Mouse (Mus musculus) limb, embryonic 14.5 days (tissue): Measurements from ENCODE around the gene Anks1. TPM values are rescaled to one million over a fixed set of nuclear protein-coding genes. Genes with fewer than 3 reads are reported as not detected.

Experiments
- ATAC-seq: fragments of 200-750 bp; cut with Nextera tagmentation; 2 replicates; pipeline ENCODE4 v1.8.0; 2017; ENCODE audit warnings: low read depth, moderate number of reproducible peaks, moderate TSS enrichment; ENCODE audit not compliant: low FRiP score
- DNase-seq: peaks from one replicate; pipeline ENCODE4 v3.0.0-alpha.2; 2015; ENCODE audit warnings: low spot score
- H3K27ac ChIP-seq: fragments of 300-500 bp; sonication (generic); replicated peaks from 2 replicates; pipeline ENCODE4 v1.5.1; 2014; ENCODE audit warnings: low read depth, mild to moderate bottlenecking, low read length, moderate library complexity, mixed read lengths
- H3K27me3 ChIP-seq: fragments of 300-500 bp; sonication (generic); 2 replicates; pipeline ENCODE4 v1.6.1; 2014; ENCODE audit warnings: low read length, mixed read lengths; ENCODE audit not compliant: control insufficient read depth, insufficient read depth
- H3K36me3 ChIP-seq: fragments of 300-500 bp; sonication (generic); 2 replicates; pipeline ENCODE4 v1.6.1; 2014; ENCODE audit warnings: mild to moderate bottlenecking, low read length, moderate library complexity, mixed read lengths; ENCODE audit not compliant: control insufficient read depth, insufficient read depth
- H3K4me1 ChIP-seq: fragments of 300-500 bp; sonication (generic); 2 replicates; pipeline ENCODE4 v1.6.1; 2014; ENCODE audit warnings: antibody characterized with exemption, low read length, mixed read lengths; ENCODE audit not compliant: control insufficient read depth, insufficient read depth
- H3K4me2 ChIP-seq: fragments of 300-500 bp; sonication (generic); replicated peaks from 2 replicates; pipeline ENCODE4 v1.6.1; 2014; ENCODE audit warnings: low read depth, mild to moderate bottlenecking, low read length, moderate library complexity; ENCODE audit not compliant: severe bottlenecking
- H3K4me3 ChIP-seq: fragments of 300-500 bp; sonication (generic); replicated peaks from 2 replicates; pipeline ENCODE4 v1.5.1; 2014; ENCODE audit warnings: low read length
- H3K9ac ChIP-seq: fragments of 300-500 bp; sonication (generic); 2 replicates; pipeline ENCODE4 v1.6.1; 2014; ENCODE audit warnings: mild to moderate bottlenecking, low read depth, low read length, moderate library complexity; ENCODE audit not compliant: severe bottlenecking
- H3K9me3 ChIP-seq: fragments of 300-500 bp; sonication (generic); 2 replicates; pipeline ENCODE4 v1.6.1; 2016; ENCODE audit warnings: low read length; ENCODE audit not compliant: control insufficient read depth
- POLR2A ChIP-seq: fragments of 200-500 bp; IDR thresholded peaks from 2 replicates; pipeline ENCODE4 v1.8.0; 2012; ENCODE audit warnings: inconsistent platforms, mild to moderate bottlenecking, moderate library complexity, borderline replicate concordance; ENCODE audit not compliant: insufficient read depth, insufficient read length; ENCODE audit errors: extremely low read depth
- WGBS: fragments of 180-500 bp; shearing (Covaris S2); extraction: QIAGEN DNeasy Blood & Tissue Kit; methylation state at CpG from one replicate; pipeline ENCODE4 v1.1.7; 2014; 5-methylcytosine and 5-hydroxymethylcytosine counted together
- polyA plus RNA-seq, 2 experiments: library from polyadenylated mRNA; depleted of rRNA in 1 of 2; stranded (reverse) in 1 of 2; unstranded in 1 of 2; fragments of >200 nt; fragmentation: Nextera tagmentation in 1 of 2; extraction: Ambion mirVana in 1 of 2; gene quantifications; 2 replicates each; pipeline versions ENCODE4 v1.2.1 to v1.2.3; 2012 to 2014

Anks1 gene
- polyA plus RNA-seq, 2 experiments = 14.6 to 40.6 TPM

DNA sequence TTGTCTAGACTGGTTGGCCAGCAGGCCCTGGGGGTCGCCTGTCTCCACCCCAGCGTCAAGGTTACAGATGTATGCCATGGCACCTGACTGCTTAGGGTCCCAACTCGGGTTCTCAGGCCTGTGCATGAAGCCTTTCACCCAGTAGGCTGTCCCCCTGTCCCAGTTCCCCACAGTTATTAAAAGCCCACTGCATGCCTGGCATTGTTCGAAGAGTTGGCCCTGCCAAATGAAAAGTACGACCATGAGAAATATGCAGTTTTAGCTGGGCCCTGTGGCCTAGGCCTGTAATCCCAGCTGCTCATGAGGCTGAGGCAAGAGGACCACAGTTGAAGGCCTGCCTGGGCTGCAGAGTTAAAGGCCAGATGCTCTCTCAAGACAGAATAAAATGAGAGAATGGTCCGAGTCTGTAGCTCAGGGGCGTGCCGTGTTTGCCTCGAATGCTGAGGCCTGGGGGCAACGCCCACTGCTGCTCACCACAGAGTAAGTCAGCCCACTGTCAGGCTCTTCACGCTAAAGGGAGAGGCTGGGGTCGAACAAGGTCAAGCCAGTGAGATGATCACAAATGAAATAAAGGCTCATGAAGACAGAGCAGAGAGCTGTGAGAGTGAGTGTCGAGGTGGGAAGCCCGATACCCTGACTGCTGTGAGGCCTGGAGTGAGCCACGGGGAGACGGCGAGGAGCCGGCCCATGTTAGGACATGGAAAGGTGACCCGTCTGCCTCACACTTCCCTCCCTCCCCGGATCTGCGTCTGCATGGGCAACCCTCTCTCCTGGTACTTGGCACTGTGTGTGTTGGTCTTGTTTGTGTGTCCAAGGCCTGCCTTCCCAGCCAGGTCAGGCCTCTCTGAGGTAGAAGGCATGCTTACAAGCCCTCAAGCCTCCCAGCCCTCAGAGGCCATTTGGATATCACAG lies 110.9 kb downstream of the Anks1 start:
- peaks cover 34% of the 10 kb centered on the region for H3K4me1 ChIP-seq
- WGBS = 80% methylated on average over 21 of the region's 21 CpGs
- no peaks in the 10 kb centered on the region for H3K9me3 ChIP-seq
- TF ChIP-seq POLR2A = no peak
- H3K36me3 ChIP-seq = no peaks in the 10 kb centered on the region
- H3K4me2 ChIP-seq = no peak overlapping the region
- no peak for ATAC-seq
- no peaks in the 10 kb centered on the region for H3K27me3 ChIP-seq
- H3K9ac ChIP-seq = no peak overlapping the region
- H3K27ac ChIP-seq = no peak overlapping the region
- no peak for DNase-seq
- H3K4me3 ChIP-seq = no peak overlapping the region

DNA sequence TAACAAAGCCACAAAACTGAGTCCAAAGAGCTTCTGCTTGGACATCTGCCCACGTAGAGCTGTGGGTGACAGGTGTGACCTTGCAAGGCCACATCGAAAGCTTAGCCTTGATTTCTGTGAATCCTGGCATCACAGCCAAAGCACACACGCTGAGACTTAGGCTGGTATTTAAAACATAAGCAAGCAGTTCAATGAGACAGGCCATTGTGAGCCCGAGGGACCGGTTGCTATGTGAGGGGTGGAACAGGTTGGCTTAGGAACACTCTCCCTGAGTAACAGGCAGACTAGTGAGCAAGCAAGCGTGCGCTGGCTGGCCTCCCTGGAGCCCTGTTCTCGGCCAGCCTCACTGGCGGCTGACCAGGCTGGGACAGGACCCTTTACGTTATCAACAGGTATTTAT lies 112.8 kb downstream of the Anks1 start:
- H3K27ac ChIP-seq = 0 out of 2 replicates have a peak overlapping the region, but pooled peaks have one; percentile 35
- WGBS = 46% methylated on average over 10 of the region's 10 CpGs
- H3K4me1 ChIP-seq = peaks cover 48% of the 10 kb centered on the region

DNA sequence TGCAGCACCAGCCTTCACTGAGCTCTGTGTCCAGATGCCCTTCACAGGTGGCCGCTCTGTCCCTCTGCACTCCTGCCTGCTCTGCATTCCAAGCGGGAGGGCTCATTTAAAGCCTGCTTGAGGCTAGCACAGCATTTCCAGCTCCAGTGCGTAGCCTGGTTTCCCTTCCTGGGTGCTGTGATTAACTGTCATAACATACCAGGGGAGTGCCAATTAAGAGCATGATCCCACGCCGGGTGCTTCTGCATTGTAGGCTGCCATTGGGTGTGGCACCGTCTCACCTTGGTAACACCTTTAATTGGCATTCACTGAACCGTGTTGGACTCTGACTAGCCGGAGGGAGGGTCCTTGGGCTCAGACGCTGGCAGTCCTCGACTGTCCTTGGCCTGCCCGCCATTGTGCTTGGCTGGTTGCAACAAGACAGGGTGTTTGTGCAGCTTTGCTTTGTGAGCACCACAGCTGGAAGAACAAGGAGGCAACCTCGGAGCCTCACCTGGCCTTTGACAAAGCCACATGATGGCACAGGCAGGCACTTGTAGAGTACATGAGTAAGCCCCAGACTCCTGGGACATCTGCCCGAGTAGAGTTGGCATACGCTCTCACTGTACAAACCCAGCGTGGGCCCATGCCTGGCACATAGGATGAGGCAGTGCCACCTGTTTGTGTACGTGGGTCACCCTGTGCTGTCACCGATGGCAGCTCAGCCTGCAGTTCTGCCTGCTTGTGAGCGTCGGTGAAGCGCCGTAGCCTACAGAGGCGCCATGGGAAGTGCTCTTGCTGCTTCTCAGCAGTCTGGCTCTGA lies 113.9 kb downstream of the Anks1 start:
- H3K9me3 ChIP-seq = no peaks in the 10 kb centered on the region
- H3K9ac ChIP-seq = no peak overlapping the region
- no peak for DNase-seq
- no peak overlapping the region for H3K4me2 ChIP-seq
- H3K4me1 ChIP-seq = peaks cover 54% of the 10 kb centered on the region
- ATAC-seq = no peak
- 68% methylated on average over 22 of the region's 22 CpGs for WGBS
- H3K27me3 ChIP-seq = no peaks in the 10 kb centered on the region
- H3K36me3 ChIP-seq = no peaks in the 10 kb centered on the region
- H3K4me3 ChIP-seq = no peak overlapping the region
- TF ChIP-seq POLR2A = no peak
- H3K27ac ChIP-seq = no peak overlapping the region

More for the DNA sequence above, 112.8 kb downstream of the Anks1 start:
- no peak for ATAC-seq
- no peak overlapping the region for H3K4me2 ChIP-seq
- H3K9me3 ChIP-seq = no peaks in the 10 kb centered on the region
- no peak for TF ChIP-seq POLR2A
- DNase-seq = no peak
- H3K27me3 ChIP-seq = no peaks in the 10 kb centered on the region
- H3K4me3 ChIP-seq = no peak overlapping the region
- H3K9ac ChIP-seq = no peak overlapping the region
- no peaks in the 10 kb centered on the region for H3K36me3 ChIP-seq

DNA sequence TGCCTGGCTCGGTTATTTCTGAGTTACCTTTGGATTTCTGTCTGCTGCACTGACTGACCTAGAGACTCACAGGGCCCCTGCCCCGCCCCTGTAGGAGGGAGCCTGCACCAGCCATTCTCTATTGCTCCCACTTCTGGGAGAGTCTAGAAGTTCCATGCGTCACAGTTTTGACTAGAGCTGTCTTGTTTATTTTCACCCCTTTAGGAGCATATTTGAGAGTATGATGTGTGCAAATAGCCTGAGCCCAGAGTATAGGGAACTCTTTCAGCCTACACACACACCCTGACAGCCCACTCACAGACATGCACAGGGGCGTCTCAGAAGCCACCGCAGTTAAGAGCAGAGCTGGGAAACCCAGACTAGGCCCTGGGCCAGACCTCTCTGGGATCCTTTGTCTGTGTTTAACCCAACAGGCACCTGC lies 116.4 kb downstream of the Anks1 start:
- Histone ChIP-seq H3K36me3 (no peaks in the 10 kb centered on the region), H3K27me3 (no peaks in the 10 kb centered on the region), H3K4me1 (peaks cover 59% of the 10 kb centered on the region), H3K9ac (no peak overlapping the region), H3K9me3 (no peaks in the 10 kb centered on the region), H3K27ac (peak overlapping the region; percentile 68), H3K4me3 (no peak overlapping the region), H3K4me2 (no peak overlapping the region)
- 45% methylated on average over 5 of the region's 5 CpGs for WGBS
- ATAC-seq = peak; percentile 64
- TF ChIP-seq POLR2A = no peak
- DNase-seq = peak; percentile 58
